Mouse (Mus musculus): ENCODE data around the gene Gfi1b. TPM values are rescaled to one million over a fixed set of nuclear protein-coding genes. Genes with fewer than 3 reads are reported as not detected.

The Gfi1b gene
- polyA plus RNA-seq, 1 experiment from 2014 or later = 3.3 TPM

Small RNA genes within 50 kb of the gene (microRNA-seq; reads per million reads assigned to microRNA genes)
- gene Gm22824 = not detected

Other genes with a start within 250 kb of the Gfi1b start
- 2.9 and 3.2 TPM in 2 replicates for gene Ppp1r26, start 175.2 kb downstream of the Gfi1b start, polyA plus RNA-seq (2014; fragmentation: Nextera tagmentation; extraction: Ambion mirVana)
- gene 1700007K13Rik, start 155.7 kb downstream of the Gfi1b start, polyA plus RNA-seq (2014; fragmentation: Nextera tagmentation; extraction: Ambion mirVana) = 0.99 and 1.3 TPM in 2 replicates
- 65.9 and 71.6 TPM in 2 replicates for gene Mrps2, start 153.9 kb downstream of the Gfi1b start, polyA plus RNA-seq (2014; fragmentation: Nextera tagmentation; extraction: Ambion mirVana)
- gene Gbgt1, start 125.1 kb downstream of the Gfi1b start, polyA plus RNA-seq (2014; fragmentation: Nextera tagmentation; extraction: Ambion mirVana) = 0.10 and 0.25 TPM in 2 replicates
- not detected in 2 replicates for gene Gm10134, start 115.9 kb downstream of the Gfi1b start, polyA plus RNA-seq (2014; fragmentation: Nextera tagmentation; extraction: Ambion mirVana)
- gene Ralgds, start 108.9 kb downstream of the Gfi1b start, polyA plus RNA-seq (2014; fragmentation: Nextera tagmentation; extraction: Ambion mirVana) = 45.8 and 48.8 TPM in 2 replicates
- 0.07 TPM in 1 of 2 replicates, not detected in the other for gene Cel, start 58.6 kb downstream of the Gfi1b start, polyA plus RNA-seq (2014; fragmentation: Nextera tagmentation; extraction: Ambion mirVana)
- gene Gtf3c5, start 38.2 kb downstream of the Gfi1b start, polyA plus RNA-seq (2014; fragmentation: Nextera tagmentation; extraction: Ambion mirVana) = 38.8 and 40.5 TPM in 2 replicates
- 19.5 and 22.3 TPM in 2 replicates for gene Tsc1, start 19.2 kb upstream of the Gfi1b start, polyA plus RNA-seq (2014; fragmentation: Nextera tagmentation; extraction: Ambion mirVana)
- gene Spaca9, start 77.7 kb upstream of the Gfi1b start, polyA plus RNA-seq (2014; fragmentation: Nextera tagmentation; extraction: Ambion mirVana) = 2.4 and 3.0 TPM in 2 replicates
- 0.33 and 0.77 TPM in 2 replicates for gene Ak8, start 78.2 kb upstream of the Gfi1b start, polyA plus RNA-seq (2014; fragmentation: Nextera tagmentation; extraction: Ambion mirVana)
- 32.2 and 34.3 TPM in 2 replicates for gene Gtf3c4, start 218.4 kb upstream of the Gfi1b start, polyA plus RNA-seq (2014; fragmentation: Nextera tagmentation; extraction: Ambion mirVana)
- 18.8 and 20.7 TPM in 2 replicates for gene Ddx31, start 218.4 kb upstream of the Gfi1b start, polyA plus RNA-seq (2014; fragmentation: Nextera tagmentation; extraction: Ambion mirVana)